Mouse (Mus musculus): ENCODE measurements around the gene Hcfc2. TPM values are rescaled to one million over a fixed set of nuclear protein-coding genes. Genes with fewer than 3 reads are reported as not detected.

Gene Hcfc2
- 10 to 100 TPM; 31.3 to 31.6 TPM for total RNA-seq (2021)

GRCm38 (mm10) chr10:82695956-82696355 lies at the start of gene Hcfc2:
Gene Hcfc2 (plus strand): TSS chr10:82696160.
- intact Hi-C loops (cut with DNase I), result loop anchor here (5.0 kb wide), 1 partner anchor 66 kb away; the partner anchor contains the start of gene Nfyb
- DNase-seq (ENCODE audit: low spot score), result no peak

- intact Hi-C loops (cut with DNase I), result no loop called here
- DNase-seq (ENCODE audit: low spot score), result no peak
These were observed 48.7 kb upstream of the Hcfc2 start for GRCm38 (mm10) chr10:82647205-82647811.

DNA sequence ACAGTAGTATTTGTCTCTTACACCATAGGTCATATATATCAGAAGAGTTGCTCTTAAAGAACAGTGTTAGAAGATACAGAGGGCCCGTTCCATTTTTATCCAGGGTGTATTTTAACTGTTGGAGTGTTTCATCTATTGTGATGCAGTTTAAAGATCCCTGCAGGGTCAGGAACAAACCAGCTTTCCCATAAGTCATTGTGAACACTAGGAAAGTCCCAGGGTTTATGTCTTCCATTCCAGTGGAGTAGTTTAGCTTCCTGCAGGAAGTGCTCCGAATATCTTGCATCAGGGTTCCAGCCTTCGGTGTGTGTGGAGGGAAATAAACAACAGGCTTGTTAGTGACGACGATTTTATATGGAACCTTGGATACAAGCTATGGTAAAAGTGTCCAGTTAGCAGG lies 44.7 kb upstream of the Hcfc2 start:
- intact Hi-C loops (cut with DNase I), result no loop called here
- DNase-seq (ENCODE audit: low spot score), result no peak

DNA sequence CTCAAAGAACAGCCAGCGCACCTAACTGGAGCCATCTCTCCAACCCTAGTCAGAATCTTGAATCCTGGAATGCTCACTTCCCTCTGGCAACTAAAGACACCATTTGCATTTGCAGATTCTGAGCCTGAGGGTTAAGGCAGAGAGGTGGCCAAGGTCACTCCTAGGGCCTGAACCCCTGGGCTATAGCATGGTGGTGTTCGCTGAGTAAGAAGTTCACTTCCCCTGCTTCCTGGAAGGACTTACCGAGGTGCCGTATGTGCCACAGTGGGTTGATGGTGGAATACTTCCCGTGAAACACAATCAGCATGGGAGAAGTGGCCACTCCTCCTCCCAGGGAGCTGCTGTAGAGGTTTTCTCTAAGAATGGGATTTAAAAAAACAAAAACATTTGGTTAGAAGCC lies 43.3 kb upstream of the Hcfc2 start:
- intact Hi-C loops (cut with DNase I), result no loop called here
- no peak for DNase-seq (ENCODE audit: low spot score)

GRCm38 (mm10) chr10:82654581-82654980 lies 41.4 kb upstream of the Hcfc2 start:
- intact Hi-C loops (cut with DNase I), result no loop called here
- no peak for DNase-seq (ENCODE audit: low spot score)

DNA sequence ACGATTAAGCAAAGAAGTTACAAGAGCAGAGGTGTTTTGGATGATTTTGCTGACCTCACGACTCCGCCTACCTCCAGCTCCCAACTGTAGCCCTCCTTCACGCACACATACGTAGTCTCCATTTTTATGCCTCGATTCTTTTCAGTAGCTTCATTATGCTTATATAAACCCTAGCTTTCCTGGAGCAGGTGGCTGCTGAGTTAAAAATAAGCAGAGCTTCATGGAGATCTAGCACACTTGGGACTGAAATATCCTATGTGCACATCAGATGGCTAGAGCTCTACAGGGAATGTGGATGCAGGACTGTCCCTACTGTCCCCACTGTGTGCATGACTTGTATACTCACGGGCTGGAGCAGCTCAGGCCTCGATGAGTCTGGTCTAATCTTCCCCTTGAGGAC lies 34.1 kb upstream of the Hcfc2 start:
- DNase-seq (ENCODE audit: low spot score), result no peak
- intact Hi-C loops (cut with DNase I), result no loop called here

DNA sequence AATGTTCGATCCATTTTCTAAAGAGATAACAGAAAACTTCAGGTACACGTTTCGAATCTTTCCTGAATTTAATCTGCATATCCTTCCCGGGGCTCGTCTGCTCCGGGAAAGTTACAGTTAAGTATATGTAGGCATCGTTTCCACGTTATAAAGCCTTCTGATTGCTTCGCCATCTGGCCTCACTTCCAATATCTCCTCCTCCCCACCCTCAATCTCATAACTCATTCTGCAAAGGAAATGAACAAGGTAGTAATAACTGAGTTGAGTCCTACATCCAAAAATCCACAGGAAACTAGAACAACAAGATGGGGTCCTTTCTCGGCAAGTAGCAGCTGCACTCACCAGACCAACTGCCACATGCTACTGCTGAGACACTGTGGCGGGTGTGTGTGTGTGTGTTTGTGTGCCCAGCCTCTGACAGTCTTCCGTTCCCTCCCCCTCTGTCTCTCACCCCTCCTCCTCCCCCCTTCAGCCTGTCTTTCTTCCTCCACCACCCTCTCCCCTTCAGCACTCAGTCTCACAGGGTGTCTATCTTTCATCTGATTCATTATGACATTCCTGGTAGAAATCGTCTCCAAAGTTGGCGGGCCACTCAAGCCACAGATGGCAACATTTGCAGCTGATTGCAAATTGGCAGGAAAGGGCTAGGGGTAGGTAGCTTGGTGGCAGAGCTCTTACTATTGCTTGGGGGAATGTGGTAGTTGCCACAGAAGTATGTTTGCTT lies 33.5 kb upstream of the Hcfc2 start:
- DNase-seq (ENCODE audit: low spot score), result no peak
- intact Hi-C loops (cut with DNase I), result no loop called here

DNA sequence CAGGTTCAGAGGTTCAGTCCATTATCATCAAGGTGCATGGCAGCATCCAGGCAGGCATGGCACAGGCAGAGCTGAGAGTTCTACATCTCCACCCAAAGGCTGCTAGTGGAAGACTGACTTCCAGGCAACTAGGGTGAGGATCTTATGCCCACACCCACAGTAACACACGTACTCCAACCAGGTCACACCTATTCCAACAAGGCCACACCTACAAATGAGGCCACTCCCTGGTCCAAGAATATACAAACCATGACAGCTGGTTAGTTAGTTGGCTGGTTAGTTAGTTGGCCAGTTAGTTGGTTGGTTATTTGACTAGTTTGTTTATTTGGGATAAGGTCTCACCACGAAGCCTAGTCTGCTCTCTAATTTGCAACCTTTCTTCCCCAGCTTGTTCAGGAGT lies 32.7 kb upstream of the Hcfc2 start:
- no peak for DNase-seq (ENCODE audit: low spot score)
- intact Hi-C loops (cut with DNase I), result no loop called here

DNA sequence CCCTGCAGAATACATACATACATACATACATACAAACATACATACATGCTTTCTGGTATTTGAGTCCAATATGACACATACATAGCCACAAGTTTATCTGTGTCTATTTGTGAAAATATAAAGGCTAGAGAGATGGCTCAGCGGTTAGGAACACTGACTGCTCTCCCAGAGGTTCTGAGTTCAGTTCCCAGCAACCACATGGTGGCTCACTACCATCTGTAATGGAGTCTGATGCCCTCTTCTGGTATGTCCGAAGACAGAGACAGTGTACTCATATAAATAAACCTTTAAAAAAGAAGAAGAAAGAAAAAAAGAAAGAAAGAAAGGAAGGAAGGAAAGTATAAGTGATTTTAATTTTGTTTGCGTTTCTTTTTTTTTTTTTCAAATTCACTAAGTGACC lies 30.0 kb upstream of the Hcfc2 start:
- no peak for DNase-seq (ENCODE audit: low spot score)
- intact Hi-C loops (cut with DNase I), result loop anchor here (5.0 kb wide), 4 partner anchors 36 to 236 kb away; partner anchors contain the start of gene Nfyb

DNA sequence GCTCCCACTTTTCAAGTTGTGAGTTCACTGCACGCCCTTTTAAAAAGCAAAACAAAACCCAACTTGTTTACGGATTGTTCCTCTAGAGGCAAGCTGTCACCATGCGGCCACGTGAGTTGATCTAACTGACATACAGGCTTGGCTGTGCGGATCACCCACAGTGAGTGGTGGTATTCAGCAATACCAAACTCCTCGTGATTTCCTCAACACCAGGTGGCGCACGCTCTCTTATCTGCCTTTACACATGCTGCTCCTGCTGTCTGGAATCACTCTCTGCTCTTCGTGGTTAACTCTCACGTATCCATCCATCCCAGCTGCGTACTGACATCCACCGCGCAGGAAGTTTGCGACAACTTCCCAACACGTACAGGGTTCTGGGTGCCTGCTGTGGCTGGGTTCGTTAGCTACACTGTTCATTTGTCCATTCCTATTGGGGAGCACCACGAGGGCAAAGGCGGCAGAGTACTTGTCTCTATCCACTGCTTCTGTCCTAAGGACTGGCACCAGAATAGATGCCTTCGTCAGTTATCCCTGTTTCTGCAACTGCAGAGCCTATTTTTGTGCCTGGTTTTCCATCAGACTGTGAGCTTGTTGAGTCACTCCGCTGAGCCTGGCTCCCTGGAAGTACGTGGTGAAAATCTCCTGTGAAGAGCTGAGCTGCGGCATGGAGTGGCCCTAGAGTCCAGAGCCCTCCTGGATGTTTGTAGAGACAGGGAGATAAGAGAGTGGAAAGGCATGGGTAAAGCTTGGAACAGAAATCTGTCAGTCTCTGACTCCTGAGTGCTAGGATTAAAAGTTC lies 29.3 kb upstream of the Hcfc2 start:
- DNase-seq (ENCODE audit: low spot score), result peak; percentile 66
- intact Hi-C loops (cut with DNase I), result loop anchor here (5.0 kb wide), 4 partner anchors 36 to 236 kb away; partner anchors contain the start of gene Nfyb

DNA sequence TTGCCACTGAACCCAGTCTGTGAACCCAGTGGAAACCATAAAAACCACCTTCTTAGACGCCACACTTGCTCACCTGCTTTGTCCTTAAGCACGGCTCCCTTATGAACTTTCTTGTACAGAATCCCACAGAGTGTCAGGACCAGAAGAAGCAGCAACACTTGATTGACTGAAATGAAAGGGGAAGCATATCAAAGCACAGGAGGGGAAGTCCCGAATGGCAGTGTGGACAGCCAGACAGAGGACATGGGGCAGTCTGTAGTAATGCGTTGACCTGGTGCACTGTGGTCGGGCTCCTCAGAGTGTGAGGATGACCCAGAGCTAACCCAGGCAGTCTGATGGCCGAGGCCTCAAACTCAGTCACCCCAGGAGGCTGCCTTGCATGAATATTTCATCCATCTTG lies 25.8 kb upstream of the Hcfc2 start:
- DNase-seq (ENCODE audit: low spot score), result no peak
- intact Hi-C loops (cut with DNase I), result no loop called here

DNA sequence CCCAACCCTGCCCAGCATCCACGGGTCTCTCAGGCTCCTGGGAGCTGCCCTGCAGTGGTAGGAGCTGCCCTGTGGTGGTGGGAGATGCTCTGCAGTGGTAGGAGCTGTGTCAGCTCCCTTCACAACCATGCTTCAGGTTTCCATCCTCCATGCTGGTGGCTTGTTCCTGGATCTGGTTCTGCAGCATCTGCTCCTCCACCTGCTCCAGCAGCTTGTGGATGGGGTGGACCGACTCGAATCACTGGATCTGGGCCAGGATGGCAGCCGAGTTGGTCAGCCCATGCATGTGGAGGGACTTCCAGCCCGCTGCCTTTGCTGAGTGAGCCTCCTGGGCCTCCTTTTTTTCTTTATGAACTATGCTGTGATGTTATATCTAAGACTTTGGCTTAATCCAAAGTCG lies 19.0 kb upstream of the Hcfc2 start:
- intact Hi-C loops (cut with DNase I), result no loop called here
- no peak for DNase-seq (ENCODE audit: low spot score)

DNA sequence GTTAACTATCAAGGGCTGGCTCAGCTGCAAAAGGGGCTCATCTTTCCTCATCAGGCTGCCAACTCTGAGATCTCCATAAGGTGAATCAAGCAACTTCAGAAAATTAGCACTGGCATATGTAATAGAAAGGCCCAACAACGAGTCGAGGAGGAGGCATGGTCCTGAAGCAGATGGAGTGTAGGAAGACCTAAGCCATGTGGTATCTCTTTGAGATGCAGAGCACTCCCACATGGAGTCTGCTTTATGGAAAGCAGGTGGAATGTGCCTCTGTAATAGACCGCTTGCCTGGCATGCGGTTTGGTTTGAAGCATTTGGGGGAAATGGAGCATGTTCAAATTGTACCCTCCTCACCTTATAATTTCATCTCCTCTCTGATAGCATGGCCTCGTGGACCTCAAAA lies 15.2 kb upstream of the Hcfc2 start:
- intact Hi-C loops (cut with DNase I), result no loop called here
- DNase-seq (ENCODE audit: low spot score), result no peak

GRCm38 (mm10) chr10:82681639-82682038 lies 14.3 kb upstream of the Hcfc2 start:
- intact Hi-C loops (cut with DNase I), result no loop called here
- no peak for DNase-seq (ENCODE audit: low spot score)

DNA sequence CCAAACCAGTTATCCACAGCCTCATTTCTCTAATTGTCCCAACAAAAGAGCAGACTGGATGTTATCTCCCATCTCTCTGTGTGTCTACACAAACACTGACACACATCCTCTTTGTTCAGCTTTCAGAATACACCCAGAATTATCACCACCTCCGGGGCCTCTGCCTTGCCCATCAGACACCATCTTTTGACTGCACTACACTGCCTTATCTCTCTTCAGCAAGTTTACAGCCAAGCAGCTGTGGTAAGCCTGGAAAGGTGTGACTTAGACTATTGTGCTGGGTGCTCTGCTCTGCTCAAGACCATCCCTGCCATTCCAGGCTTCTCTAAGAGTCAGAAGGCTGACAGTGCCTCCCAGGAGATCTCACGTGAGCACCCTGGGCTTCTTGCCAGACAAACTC lies 10.5 kb upstream of the Hcfc2 start:
- intact Hi-C loops (cut with DNase I), result no loop called here
- no peak for DNase-seq (ENCODE audit: low spot score)

- intact Hi-C loops (cut with DNase I), result no loop called here
- DNase-seq (ENCODE audit: low spot score), result peak; percentile 8
These were observed 6.2 kb upstream of the Hcfc2 start for GRCm38 (mm10) chr10:82689681-82690211.

GRCm38 (mm10) chr10:82690494-82690893 lies 5.5 kb upstream of the Hcfc2 start, which contains the start of gene Glt8d2:
Gene Glt8d2 (minus strand): TSS chr10:82690650.
- DNase-seq (ENCODE audit: low spot score), result peak; percentile 65
- intact Hi-C loops (cut with DNase I), result no loop called here

DNA sequence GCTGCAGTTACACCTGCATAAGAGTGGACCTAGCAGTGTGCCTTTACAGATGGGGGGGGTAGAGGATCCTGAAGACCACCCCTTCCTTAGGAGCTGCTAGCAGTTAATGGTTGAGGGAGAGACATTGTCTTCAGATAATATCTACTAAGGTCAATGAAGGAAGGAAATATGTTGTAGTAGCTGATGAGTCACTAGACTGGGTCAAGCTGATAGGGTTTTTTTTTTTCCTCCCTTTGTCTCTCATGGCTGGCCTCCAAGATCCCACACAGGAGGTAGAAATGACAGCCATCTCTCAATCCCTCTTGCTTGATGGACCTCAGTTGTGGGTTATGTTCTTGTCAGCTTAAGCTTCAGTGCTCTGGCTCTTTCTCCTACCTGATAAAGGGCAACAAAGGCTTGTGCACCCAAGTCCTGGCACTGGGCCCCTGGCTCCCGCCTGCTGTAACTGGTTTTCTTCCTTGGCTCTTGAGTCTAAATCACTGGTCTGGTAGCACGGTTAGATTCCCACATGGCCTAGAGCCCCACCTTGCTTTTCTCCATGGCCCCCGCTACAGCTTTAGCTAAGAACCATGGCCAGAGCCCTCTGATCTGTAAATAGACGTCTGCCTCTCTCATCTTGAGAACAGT lies 606 bp downstream of the Hcfc2 start:
- intact Hi-C loops (cut with DNase I), result loop anchor here (5.0 kb wide), 1 partner anchor 66 kb away; the partner anchor contains the start of gene Nfyb
- no peak for DNase-seq (ENCODE audit: low spot score)

DNA sequence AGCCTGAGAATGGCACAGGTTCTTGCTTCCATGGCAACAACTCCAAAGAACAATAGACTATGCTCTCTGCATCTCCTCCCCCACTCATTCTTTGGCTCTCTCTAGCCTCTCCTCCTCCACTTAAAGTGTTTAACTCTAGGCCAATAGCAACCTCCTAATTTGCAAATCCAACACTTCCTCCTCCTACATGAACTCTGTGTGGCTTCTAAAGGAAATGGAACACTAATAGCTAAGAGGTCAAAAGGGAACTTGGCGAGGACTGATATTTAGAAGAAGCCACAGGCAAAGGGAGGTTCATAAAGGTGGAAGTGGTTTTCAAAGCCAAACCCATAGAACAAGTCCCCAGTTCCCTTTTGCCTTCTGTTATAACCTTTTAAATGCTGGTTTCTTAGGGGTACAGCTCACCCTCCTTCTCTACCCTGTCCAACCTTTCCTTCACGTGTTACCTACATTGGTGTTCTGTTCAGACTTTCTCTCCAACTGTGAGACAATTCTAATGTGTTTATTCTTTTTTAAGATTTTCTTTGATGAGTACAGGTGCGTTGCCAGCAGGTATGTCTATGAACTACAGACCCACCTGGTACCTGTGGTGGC lies 1.4 kb downstream of the Hcfc2 start:
- intact Hi-C loops (cut with DNase I), result loop anchor here (5.0 kb wide), 1 partner anchor 65 kb away; the partner anchor contains the start of gene Nfyb
- DNase-seq (ENCODE audit: low spot score), result no peak
